ENCODE assay signal across 2 mouse cellular contexts in the genomic region with DNA sequence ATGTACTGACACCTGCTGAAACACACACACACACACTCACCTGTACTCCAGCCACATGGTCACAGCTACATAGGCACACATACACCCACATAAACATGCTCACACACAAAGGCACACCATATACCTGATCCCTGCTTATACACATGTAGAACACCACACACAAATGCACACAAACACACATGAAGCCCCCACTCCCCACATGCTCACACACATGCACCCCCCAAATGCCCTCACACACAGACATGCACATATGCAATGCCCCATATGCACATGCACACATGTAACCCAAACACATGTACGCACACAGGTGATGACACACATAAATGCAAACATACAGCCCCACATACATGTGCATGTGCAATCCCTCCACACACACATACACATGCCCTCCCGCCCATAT. TPM values are rescaled to one million over a fixed set of nuclear protein-coding genes. Genes with fewer than 3 reads are reported as not detected.
"Had no signal": no experiment of that assay in that cellular context is flagged by ENCODE, and none has a peak within 500 bp of the region (broad histone marks: within the 10 kb centered on the region; RNA-seq: fewer than 3 reads in every experiment).

No protein-coding gene starts in this region.

RNA-seq across cellular contexts. Expression of a gene that starts 19.1 kb away (rescaled TPM):
- total RNA-seq: hematopoietic stem cell, adult 5-6 weeks had no signal

RNA-seq across cellular contexts. Expression of a gene that starts 38.1 kb away (rescaled TPM):
- total RNA-seq: hematopoietic stem cell, adult 5-6 weeks; hindbrain, postnatal 0 days had no signal
